Mouse (Mus musculus) gastrocnemius, adult 2 months (tissue): ENCODE results near the gene Dld. TPM values are rescaled to one million over a fixed set of nuclear protein-coding genes. Genes with fewer than 3 reads are reported as not detected.

Experiments used
- DNase-seq: peaks from one replicate; pipeline ENCODE4 v3.0.0; 2022
- H3K27ac ChIP-seq: fragments of 200-600 bp; 2 replicates; pipeline ENCODE4 v1.8.1; 2022; ENCODE audit warnings: mild to moderate bottlenecking
- H3K4me3 ChIP-seq: fragments of 200-600 bp; 2 replicates; pipeline ENCODE4 v1.8.1; 2022; ENCODE audit warnings: mild to moderate bottlenecking, moderate library complexity
- CTCF ChIP-seq: fragments of 200-600 bp; IDR thresholded peaks from 2 replicates; pipeline ENCODE4 v1.8.1; 2022; ENCODE audit warnings: antibody characterized with exemption, mild to moderate bottlenecking, moderate library complexity
- intact Hi-C: fragments of 180-260 bp; cut with DNase I; formaldehyde crosslinking; loops from one replicate; pipeline ENCODE4 v1.15.1; 2025
- long read RNA-seq, 2 experiments: library from polyadenylated mRNA; stranded (forward); transcript quantifications; one replicate each; pipeline ENCODE4 v2.0.0; 2021
- total RNA-seq, 2 experiments: library from RNA; stranded (reverse); gene quantifications; 2 replicates each; pipeline ENCODE4 v1.2.3; 2021

Dld gene
- 100 to 1,000 TPM; 181 to 256 TPM for total RNA-seq
- long read RNA-seq, experiment 1, transcript Dld-201 (14 exons, 2,544 nt) = major isoform, 352 of 371 reads
- long read RNA-seq, experiment 1, partial matches to known transcripts = 13 of 371 reads
- long read RNA-seq, experiment 1, other reads (novel, unspliced or antisense) = 6 of 371 reads
- long read RNA-seq, experiment 2, transcript Dld-201 (14 exons, 2,544 nt) = major isoform, 302 of 320 reads
- long read RNA-seq, experiment 2, partial matches to known transcripts = 15 of 320 reads
- long read RNA-seq, experiment 2, other reads (novel, unspliced or antisense) = 3 of 320 reads

- DNase-seq = peak; percentile 98
- H3K27ac ChIP-seq = peak within 1 kb of the TSS; percentile 97
- intact Hi-C loops = no loop called here
- TF ChIP-seq CTCF = no peak
- peak within 1 kb of the TSS; percentile 93 for H3K4me3 ChIP-seq
Measured at GRCm38 (mm10) chr12:31350944-31351928, at the start of gene Dld. Dld (minus strand) TSS chr12:31351453.

- intact Hi-C loops = no loop called here
- no peak for TF ChIP-seq CTCF
Measured at GRCm38 (mm10) chr12:31400821-31401220, 49.6 kb upstream of the Dld start.

GRCm38 (mm10) chr12:31397709-31398108, 46.5 kb upstream of the Dld start:
- no peak overlapping the region for H3K4me3 ChIP-seq
- intact Hi-C loops = no loop called here
- no peak overlapping the region for H3K27ac ChIP-seq
- TF ChIP-seq CTCF = no peak
- DNase-seq = no peak

More at GRCm38 (mm10) chr12:31400821-31401220, 49.6 kb upstream of the Dld start:
- H3K27ac ChIP-seq = no peak overlapping the region
- DNase-seq = no peak
- no peak overlapping the region for H3K4me3 ChIP-seq

GRCm38 (mm10) chr12:31395895-31396294, 44.6 kb upstream of the Dld start:
- no peak for TF ChIP-seq CTCF
- Histone ChIP-seq H3K4me3 (no peak overlapping the region), H3K27ac (no peak overlapping the region)
- DNase-seq = no peak
- intact Hi-C loops = no loop called here

- H3K27ac ChIP-seq = no peak overlapping the region
- no peak for DNase-seq
- intact Hi-C loops = no loop called here
- no peak for TF ChIP-seq CTCF
- H3K4me3 ChIP-seq = no peak overlapping the region
Measured at GRCm38 (mm10) chr12:31391696-31392095, 40.4 kb upstream of the Dld start.

- Histone ChIP-seq H3K27ac (no peak within 1 kb of the TSS), H3K4me3 (no peak within 1 kb of the TSS)
- no peak for DNase-seq
- no peak for TF ChIP-seq CTCF
- intact Hi-C loops = no loop called here
Measured at GRCm38 (mm10) chr12:31390571-31390970, 39.3 kb upstream of the Dld start, which contains the start of gene Slc26a3. Slc26a3 (plus strand) TSS chr12:31390871.

GRCm38 (mm10) chr12:31387303-31387702, 36.0 kb upstream of the Dld start:
- DNase-seq = no peak
- no peak for TF ChIP-seq CTCF
- Histone ChIP-seq H3K4me3 (no peak overlapping the region), H3K27ac (no peak overlapping the region)
- intact Hi-C loops = no loop called here

GRCm38 (mm10) chr12:31382451-31382850, 31.2 kb upstream of the Dld start:
- H3K4me3 ChIP-seq = no peak overlapping the region
- no peak for TF ChIP-seq CTCF
- no peak for DNase-seq
- H3K27ac ChIP-seq = no peak overlapping the region
- intact Hi-C loops = no loop called here

GRCm38 (mm10) chr12:31380878-31381277, 29.6 kb upstream of the Dld start:
- TF ChIP-seq CTCF = no peak
- intact Hi-C loops = no loop called here
- Histone ChIP-seq H3K4me3 (no peak overlapping the region), H3K27ac (no peak overlapping the region)
- no peak for DNase-seq

- intact Hi-C loops = loop anchor here (10.0 kb wide), 3 partner anchors 262 to 548 kb away; partner anchors contain the start of gene Gpr22
- Histone ChIP-seq H3K4me3 (no peak overlapping the region), H3K27ac (no peak overlapping the region)
- TF ChIP-seq CTCF = no peak
- DNase-seq = no peak
Measured at GRCm38 (mm10) chr12:31377241-31377640, 26.0 kb upstream of the Dld start.

GRCm38 (mm10) chr12:31376326-31376950, 25.2 kb upstream of the Dld start:
- no peak; the same call in 1 of the 2 replicates for TF ChIP-seq CTCF
- intact Hi-C loops = loop anchor here (10.0 kb wide), 3 partner anchors 262 to 548 kb away; partner anchors contain the start of gene Gpr22
- Histone ChIP-seq H3K27ac (no peak overlapping the region), H3K4me3 (peak overlapping the region; percentile 21; the same call in 1 of the 2 replicates)
- DNase-seq = no peak

GRCm38 (mm10) chr12:31375283-31375615, 24.0 kb upstream of the Dld start:
- TF ChIP-seq CTCF = no peak

More at GRCm38 (mm10) chr12:31375283-31375615, 24.0 kb upstream of the Dld start:
- no peak for DNase-seq
- Histone ChIP-seq H3K4me3 (no peak overlapping the region), H3K27ac (no peak overlapping the region)
- intact Hi-C loops = loop anchor here (10.0 kb wide), 3 partner anchors 260 to 550 kb away; partner anchors contain the start of gene Gpr22
